Mouse (Mus musculus): ENCODE data around the gene Sdr9c7.

GRCm38 (mm10) chr10:127945432-127946064 lies 47.2 kb downstream of the Sdr9c7 start:
- no peak for TF ChIP-seq GATA1 (IDR thresholded peaks at IDR 0.05; ENCODE audit: low read length)
- TF ChIP-seq TAL1 (IDR thresholded peaks at IDR 0.05; ENCODE audit: low read length), result no peak
